Mouse (Mus musculus) ovary, postnatal 36 days (tissue): ENCODE data around the gene Wdr34.
A peak's percentile ranks its signal among the peaks of the same experiment; 100 is the strongest.
"Not testable (repeated sequence)": the region's sequence is repeated elsewhere in the genome, so short reads cannot be mapped to it uniquely, and the experiment has no call there.

Experiments used
- DNase-seq: peaks from one replicate; pipeline ENCODE4 v3.0.0; 2022; ENCODE audit warnings: low spot score, mixed read lengths

The Wdr34 gene

DNA sequence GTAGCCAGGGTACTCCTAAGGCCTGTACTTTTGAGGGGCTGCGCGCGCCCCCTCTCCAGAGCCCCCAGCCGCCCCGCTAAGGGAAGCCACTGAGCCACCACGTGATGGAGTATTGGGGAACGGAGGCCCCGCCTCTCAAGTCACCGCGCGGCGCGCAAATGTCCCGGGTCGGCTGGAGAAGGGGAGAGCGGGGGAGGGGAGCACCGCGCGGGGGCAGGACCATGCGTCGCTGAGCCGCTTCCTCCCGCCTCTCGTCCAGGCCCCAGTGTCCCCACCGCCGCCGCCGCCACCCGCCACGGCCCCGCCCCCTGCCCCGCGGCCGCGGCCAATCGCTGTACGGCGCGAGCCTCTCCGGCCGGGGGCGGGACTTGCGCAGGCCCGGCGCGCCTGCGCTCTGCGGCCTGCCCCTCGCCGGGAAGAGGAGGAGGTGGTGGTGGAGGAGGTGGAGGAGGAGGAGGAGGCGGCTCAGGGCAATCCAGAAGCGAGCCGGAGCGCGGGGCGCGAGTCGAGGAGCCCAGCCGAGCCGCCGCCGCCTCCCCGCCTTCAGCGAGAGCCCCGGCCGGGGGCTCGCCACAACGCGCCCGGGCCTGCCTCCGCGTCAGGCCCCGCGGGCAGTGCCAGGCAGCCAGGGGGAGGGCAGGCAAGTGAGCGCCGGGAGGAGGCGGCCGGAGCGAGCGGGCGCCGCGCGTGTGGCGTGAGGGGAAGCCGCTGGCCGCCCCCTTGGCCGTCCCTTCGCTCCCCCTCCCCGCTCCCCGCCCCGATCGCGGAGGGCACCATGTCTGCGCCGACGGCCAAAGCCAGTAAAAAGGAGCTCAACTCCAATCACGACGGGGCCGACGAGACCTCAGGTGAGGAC, 17.6 kb upstream of the Wdr34 start:
- DNase-seq = peak; percentile 98

DNA sequence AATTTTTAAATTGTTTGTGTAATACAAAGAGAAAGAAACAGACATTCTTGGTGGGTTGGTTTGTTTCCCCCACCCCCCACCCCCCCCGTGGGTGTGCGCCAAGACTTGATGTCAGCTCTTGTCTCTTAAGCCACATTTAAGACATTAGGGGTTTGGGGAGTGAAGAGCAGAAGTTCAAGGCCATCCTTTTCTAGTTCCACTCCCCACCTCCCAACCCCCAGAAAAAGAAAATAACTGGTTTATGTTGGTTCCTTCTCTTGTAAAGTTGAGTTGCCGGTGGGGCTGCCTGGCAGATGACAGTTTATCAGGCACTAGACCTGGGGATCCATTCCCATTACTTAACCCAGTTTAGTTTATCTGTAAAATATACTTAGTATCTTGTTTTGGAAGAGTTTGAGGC, 15.6 kb upstream of the Wdr34 start:
- DNase-seq = no peak

DNA sequence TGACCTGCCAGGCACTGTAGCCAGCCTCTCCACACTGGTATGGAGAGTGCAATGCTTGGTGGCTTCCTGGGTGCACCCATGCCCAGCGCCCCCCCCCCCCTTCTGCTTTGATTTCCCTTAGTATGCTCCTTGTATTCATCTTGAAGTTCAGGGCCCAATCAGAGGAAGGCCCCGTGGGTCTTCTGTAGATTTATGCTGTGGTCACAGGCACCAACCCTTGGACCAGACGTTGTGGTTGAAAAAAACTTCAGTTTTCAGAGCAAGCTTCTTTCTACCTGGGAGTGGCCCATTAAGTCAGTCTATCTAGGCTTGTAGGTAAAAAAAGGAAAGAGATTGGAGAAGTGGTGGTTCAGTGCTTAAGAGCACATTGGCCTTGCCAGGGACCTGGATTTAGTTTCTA, 15.1 kb upstream of the Wdr34 start:
- no peak for DNase-seq

DNA sequence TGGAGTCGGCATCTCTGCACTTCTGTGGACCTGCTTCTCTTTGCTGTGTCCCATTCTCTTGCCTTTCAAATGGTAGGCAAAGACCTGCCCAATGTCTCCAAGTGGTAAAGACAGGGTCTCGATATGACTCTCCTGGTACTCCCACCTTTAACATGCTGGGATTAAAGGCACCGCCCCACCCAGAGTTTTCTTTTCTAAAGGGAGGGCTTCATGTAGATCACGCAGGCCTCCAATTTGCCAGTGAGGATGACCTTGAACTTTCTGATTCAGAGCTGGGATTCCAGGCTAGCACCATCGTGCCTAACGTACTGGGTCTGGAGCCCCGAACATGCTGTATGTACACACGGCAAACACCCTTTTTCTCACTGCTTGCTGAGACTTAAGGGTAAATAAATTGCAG, 14.6 kb upstream of the Wdr34 start:
- DNase-seq = peak; percentile 14

DNA sequence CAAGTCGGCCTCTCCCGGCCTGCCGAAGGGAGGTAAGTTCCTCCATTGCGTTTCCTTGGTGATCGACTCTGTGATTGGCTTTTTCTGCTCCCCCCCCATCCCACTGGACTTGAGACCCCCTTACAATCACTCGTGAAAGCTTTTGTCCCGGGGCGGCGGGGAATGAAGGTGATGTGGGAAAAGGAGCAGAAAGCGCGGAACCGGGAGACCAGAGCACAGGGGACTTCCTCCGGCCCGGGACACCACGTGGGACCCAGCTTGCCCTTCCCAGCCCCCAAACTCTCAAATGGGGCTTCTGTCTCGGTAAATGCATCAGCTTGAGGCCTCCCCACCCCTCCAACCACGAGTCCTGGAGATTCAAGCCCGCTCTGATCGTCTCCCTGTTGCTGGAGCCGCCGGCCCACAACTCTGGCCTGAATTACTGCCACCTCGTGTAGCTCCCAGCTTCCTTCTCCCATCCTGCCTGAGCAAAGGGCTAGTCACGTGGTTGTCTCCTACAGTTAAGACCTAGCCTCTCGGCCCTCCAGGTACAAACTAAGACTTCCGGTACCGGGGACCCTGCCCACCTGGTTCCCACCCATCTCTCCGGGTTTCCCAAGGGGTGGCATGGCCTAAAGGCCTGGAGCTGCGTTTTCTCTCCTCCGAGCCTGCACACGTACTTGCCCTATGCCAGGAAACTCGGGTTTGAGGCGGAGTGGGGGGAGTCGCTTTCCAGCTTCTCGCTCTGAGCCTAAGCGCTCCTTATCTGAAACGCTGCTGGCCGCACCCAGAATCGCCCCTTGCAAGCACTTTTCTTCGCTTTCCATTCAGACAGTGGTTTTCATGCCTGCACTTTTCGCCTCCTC, 13.8 kb upstream of the Wdr34 start:
- peak; percentile 66 for DNase-seq

DNA sequence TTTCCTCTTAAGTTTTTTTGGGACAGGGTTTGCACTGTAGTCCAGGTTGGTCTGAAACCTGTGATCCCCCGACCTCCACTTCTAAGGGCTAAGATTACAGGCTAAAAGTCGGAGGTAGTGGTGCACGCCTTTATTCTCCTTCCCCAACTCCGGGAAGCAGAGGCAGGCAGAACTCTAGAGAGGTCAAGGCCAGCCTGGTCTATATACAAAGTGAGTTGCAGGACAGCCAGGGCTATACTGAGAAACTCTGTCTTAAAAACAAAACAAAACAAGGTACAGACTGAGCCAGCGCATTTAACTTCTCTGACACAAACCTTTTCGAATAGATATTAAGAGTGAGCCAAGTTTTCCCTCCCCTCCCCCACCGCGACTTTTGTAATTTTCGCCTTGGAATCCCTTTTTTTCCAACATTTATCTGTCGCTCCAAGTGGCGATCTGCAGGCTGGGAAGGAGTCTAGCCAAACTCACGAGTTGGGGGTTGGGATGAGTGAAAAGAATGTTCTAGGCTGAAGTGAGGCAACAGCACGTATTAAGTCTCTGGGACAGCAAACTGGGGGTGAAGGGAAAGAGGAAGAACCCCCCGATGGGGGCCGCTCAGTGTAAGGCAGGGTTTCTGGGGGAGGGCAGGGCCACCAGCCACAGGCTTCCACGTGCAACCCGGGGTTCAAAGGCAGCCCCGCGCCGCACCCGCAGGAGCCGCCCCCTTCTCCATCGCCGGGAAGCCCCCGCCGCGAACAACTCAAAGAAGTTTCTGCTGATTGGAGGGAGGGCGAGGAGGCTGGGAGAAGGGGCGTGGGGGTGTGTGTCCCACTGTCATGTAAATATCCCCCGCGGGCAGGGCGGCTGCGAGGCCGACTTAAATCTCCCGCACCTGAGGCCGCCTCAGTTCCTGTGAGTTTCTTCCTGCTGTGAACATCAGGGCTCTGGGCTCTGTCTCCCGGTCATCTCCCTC, 12.8 kb upstream of the Wdr34 start:
- DNase-seq = peak; percentile 65

DNA sequence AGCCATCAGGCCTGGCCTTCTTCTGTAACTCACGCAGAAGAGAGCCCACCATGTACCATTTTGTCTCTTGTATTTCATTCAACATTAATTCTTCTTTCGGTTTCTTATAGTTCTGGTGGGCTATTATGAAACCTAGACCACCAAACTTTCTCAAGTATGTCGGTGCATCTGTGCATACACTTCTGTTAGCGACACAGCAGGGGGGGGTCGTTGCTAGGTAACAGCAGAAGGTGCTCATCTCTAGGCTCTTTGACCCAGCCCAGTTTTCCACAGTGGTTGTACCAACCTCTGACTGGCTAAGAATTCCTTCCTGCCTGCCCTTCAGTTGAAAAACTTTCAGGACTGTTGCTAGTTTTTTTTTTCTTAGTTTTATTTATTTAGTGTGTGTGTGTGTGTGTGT, 9.7 kb upstream of the Wdr34 start:
- DNase-seq = no peak

DNA sequence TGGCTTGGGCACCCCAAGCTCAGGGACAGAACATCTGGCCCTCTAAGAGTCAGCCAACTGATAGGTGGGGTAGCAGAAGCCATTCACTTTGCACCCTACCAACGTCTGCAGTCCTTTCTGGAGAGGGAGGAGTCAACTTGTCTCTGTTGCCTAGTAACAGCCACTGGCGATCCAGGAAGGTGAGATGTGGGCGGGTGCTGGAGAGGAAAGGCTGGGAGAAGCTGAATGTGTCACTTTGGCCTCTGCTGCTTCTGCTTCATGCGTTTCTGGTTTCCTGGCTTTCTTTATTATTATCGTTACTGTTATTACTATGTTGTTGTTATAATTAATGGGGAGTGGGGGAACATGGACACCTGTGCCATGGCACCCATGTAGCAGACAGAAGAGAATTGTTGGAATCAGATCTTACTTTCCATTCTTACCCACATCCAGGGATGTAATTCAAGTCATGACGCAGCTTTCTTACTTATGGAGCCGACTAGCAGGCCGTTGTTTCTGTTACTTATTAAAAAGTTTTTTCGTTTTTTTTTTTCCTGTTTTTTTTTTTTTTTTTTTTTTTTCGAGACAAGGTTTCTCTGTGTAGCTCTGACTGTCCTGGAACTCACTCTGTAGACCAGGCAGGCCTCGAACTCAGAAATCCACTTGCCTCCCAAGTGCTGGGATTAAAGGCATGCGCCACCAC, 8.7 kb upstream of the Wdr34 start, which contains the start of gene Set:
Gene Set (plus strand): TSS at position 156 of the 682 bp plus-strand sequence.
- peak; percentile 37 for DNase-seq

DNA sequence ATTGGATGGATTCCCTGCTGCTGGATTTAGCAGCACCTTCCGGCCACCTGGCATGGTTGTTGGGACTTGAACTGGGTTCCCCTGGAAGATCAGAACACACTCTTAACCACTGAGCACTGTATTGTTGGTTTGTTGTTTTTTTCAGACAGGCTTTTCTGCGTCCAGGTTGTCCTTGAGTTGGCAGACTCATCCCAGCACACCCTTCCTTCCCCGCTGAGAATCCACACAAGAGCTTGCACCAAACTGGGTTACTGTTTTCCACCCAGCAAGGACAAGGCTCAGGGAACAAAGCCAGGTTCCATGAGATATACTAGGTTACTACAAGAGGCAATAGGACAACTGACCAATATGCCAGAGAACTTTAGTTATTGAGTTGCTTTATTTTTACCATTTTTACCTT, 8.1 kb upstream of the Wdr34 start:
- no peak for DNase-seq

DNA sequence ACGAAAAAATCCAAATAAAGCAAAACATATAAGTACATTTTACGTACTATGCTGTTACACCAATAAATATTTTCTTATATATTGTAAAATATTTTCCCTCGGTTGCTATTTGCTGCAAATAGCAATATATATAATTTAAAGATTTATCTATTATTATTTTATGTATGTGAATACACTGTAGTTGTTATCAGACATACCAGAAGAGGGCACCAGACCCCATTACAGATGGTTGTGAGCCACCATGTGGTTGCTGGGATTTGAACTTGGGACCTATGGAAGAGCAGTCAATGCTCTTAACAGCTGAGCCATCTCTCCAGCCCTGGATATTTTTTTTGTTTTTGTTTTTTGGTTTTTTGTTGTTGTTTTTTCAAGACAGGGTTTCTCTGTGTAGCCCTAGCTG, 6.6 kb upstream of the Wdr34 start:
- DNase-seq = not testable (repeated sequence)

DNA sequence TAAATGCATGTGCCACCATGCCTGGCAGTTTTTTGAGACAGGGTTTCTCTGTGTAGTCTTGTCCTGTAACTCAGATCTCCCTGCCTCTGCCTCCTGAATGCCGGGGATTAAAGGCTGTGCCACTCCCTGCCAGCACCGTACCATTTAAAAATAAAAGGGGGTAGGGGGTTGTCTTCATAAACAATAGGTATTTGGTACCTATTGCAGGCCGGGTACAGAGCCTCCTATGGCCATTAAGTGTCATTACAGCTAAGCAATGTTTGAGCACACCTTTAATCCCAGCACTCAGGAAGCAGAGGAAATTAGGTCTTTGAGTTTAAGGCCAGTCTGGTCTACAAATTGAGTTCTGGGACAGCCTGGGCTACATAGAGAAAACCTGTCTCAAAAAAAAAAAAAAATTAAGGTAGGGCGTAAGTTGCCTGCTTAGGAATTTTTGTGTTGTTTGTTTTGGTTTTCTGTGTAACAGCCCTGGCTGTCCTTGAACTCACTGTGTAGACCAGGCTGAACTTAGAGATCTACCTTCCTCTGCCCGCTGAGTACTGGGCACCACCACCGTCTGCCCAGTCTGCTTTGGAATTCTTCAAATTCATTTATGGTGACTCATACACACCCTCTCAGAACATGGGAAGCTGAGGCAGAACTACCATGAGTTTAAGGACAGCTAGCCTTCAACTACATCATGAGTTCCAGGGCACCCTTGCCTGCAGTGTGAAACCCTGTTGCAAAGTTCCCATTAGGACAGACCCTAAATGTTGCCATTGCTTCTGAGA, 3.5 kb upstream of the Wdr34 start:
- no peak for DNase-seq

DNA sequence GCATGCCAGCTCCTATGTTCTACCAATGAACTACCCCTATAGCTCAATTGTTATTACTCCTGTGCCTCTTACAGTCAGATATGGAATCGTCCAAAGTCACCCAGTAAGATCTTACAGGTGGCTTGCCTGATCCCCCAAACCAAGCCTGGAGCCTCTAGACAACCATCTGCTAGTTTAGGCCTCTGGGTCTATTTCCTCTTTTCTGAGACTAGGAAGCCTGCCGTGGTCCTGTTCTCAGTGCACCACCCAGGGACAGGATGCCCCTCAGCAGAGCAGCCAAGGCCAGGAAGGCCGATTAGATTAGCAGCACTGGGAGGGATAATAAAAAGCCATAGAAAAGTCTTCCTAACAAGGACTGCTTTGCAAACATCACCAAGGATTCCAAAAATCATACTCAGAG, 1.1 kb upstream of the Wdr34 start:
- DNase-seq = no peak

DNA sequence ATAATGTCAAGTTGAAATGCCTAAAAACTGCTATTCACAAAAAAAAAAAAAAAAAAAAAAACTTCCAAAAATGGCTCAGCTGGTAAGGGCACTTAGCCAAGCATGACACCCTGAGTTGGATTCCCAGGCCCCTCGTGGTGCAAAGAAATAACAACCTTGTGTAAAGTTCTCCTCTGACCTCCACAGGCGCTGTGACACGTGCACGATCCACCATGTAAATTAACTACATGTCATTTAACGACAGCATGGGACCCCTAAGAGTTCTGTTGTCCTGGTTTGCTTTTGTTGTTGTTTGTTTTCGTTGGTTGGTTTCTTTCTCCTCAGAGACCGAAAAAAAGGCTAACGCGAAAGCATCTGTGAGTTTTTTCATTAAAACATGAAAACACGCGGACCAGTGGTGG, 580 bp downstream of the Wdr34 start:
- no peak for DNase-seq

DNA sequence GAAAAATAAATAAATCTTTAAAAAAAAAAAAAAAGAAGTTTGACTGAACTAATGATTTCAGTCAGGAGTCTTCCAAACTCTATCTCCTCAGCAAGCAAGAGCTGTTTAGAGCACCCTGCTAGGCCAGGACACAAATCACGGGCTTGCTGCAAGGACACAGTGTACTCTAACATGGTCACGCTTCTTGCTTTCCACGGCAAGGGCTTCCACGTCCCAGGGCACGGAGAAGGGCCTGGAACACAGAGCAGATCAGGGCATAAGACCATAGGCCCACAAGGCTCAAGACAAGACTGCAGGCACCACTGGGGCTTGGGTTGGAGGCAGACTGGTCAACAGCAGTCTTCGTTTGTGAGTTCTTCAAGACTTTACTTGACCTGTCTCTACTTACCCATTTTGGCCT, 1.6 kb downstream of the Wdr34 start:
- no peak for DNase-seq

DNA sequence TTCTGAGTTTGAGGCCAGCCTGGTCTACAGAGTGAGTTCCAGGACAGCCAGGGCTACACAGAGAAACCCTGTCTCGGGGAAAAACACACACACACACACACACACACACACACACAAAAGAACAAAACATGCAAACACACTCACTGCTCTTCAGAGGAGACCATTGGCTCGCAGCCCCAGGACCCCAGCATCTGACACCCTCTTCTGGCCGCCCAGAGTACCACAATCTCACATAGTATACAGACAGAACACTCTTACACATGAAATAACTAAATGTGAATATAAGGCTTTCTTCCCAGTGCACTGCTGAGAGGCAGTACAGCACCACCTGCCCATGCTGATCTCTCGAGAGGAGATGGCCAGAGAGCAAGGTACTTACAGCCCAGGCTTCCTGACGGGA, 4.1 kb downstream of the Wdr34 start:
- DNase-seq = no peak

DNA sequence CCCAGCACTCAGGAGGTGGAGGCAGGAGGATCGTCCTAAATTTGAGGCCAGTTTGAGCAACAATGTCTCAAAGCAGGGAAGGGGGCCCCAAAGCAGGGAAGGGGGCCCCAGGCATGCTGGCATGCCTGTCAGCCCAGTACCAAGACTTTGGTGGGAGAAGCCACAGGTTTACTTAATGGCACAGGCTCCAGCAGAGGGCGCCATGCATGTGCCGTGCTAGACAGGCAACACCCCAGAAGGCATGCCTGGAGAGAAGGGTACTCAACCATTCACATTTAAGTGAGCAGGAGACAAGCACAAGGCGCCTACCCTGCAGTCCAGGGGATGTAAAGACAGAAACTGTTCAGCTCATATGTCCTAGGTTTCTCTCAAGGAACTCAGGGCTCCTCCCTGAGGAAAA, 6.2 kb downstream of the Wdr34 start:
- DNase-seq = peak; percentile 78

DNA sequence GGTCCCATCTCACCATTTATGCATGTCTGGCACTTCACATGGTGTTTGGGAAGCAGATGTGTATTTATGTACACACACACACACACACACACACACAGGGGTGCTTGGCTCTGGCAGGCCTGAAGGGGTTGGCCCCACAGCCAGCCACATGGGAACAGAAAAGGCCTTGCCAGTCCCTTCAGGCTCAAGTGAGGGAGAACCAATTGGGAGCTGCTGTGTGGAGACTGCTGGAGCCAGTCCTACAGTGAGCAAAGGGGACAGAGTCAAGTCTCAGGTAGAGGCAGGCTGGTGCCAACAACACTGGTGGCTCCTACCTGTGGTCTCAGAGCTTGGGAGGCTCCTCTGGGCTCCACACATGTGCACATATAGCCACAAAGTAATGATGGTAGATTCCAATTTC, 9.0 kb downstream of the Wdr34 start:
- no peak for DNase-seq

DNA sequence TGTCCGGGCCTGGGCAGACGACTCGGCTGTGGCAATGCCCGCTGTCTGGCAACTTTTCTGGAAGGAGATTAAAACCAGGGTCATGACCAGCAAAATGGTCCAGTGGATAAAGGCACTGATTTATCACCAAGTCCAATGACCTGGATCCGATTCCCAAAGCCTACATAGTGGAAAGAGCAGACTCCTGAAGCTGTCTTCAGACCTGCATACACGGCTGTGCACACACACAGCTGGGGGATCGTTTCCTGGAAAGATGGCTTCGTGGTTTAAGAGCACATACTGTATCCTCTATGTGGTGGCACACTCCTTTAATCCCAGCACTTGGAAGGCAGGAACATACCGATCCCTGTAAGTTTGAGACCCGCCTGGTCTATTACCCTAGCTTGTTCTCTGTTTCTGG, 10.3 kb downstream of the Wdr34 start:
- DNase-seq = no peak

DNA sequence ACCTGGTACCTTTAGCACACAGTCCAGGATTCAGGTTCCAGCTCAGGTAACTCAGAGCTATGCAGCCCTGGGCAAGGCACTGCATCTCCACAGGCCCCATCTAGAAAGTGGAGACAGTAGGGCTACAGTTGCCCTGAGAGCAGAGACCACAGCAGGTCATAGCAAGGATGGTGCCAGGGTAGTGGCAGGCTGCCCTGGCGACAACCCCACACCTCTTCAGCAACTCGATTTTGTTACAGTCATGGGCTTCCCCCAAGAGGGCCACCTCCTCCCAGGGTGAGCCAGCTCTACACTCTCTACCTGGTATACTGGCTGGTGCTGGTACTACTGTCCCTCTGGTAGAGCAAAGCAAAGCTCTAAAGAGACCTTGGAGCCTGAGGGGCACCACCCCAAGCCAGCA, 10.9 kb downstream of the Wdr34 start:
- no peak for DNase-seq

DNA sequence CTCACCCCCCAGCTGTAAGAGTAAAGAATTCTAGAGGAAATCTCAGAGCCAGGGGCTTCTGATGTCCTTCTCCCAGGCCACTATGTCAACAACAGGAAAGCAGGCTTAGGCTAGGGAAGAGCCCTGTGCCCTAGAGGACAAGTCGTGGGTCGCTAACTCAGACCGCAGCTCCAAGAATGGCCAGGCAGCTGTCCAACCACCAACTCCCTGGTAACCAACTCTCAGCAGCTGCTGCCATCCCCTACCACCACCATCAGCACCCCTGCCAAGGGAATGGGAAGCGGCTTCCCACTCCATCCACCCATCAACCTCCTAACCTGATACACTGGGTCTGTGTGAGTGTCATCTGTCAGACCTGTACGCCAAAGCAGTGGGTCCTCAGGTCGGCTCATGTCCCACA, 15.7 kb downstream of the Wdr34 start:
- no peak for DNase-seq
